Mouse (Mus musculus): ENCODE results near the gene Arpp19.

DNA sequence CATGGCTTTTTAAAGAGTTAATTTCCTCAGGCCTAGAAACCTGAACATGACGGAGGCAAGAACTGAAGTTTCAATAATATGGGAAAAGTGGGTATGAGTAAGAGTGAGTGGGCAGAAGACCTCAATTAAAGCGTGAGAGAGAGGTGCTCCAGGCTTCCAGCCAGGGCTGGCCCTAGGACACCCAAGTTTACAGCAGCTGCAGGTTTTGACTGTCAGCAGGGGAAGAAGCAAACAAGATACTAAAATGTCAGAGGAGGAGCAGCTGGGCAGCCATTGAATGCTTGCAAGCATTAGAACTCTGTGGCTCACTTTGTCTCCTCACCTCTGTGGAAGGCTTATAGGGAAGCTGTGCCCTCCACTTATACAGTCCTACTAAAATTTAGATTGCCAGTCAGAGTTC lies 50.4 kb downstream of the Arpp19 start:
- no peak for TF ChIP-seq ZC3H11A (IDR thresholded peaks at IDR 0.05; ENCODE audit: borderline replicate concordance, low read depth, low read length)
- TF ChIP-seq CHD2 (IDR thresholded peaks at IDR 0.05; ENCODE audit: low read depth, low read length), result no peak
- TF ChIP-seq ZNF384 (IDR thresholded peaks at IDR 0.05; ENCODE audit: low read depth, low read length), result no peak
- TF ChIP-seq HCFC1 (IDR thresholded peaks at IDR 0.05; ENCODE audit: borderline replicate concordance, insufficient read depth, low read length), result no peak
- no peak for TF ChIP-seq MAFK (IDR thresholded peaks at IDR 0.05; ENCODE audit: insufficient read depth, low read depth, low read length)
